Comparison of ENCODE assay signal across 8 mouse cellular contexts in the genomic region with DNA sequence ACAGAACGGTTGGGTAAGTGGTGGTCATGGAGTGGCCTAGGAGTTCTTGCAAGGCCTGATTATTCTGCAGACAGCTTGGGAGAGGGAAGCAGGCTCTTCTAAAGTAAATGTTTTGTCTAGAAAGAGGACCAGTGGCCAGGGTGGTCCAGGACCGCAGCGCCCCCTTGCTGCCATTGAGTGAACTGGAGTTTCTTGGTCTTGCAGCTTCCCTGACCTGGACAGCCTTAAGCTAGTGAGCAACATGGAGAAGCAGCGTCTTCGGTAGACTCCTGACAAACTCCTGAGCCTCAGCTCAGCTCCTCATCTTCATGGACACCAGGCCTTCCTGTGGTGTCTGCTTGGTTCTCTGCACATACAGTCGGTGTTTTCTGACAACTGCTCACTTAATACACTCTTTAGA.
DNase-seq lines count a peak whose midpoint lies in the region; ATAC-seq lines count a peak whose summit lies in the region.

No protein-coding gene starts in this region.

- ATAC-seq in CD4-positive, CD25-positive, alpha-beta regulatory T cell, adult 4 months, result no peak

- DNase-seq in CD4-positive, CD25-positive, alpha-beta regulatory T cell, adult 2 months (ENCODE audit: low read depth, low spot score), result peak; percentile 39
- DNase-seq in layer of hippocampus, adult 11-12 months (ENCODE audit: low spot score), result peak; percentile 16
- DNase-seq in layer of hippocampus, adult 9-10 months (ENCODE audit: low spot score), result no peak
- DNase-seq in adrenal gland, adult 2 months, result peak; percentile 5
- DNase-seq in kidney, adult 8-10 months, result peak; percentile 14 to 43
- DNase-seq in lung, postnatal 36 days, result peak; percentile 22
- peak; percentile 29 for DNase-seq in urinary bladder, postnatal 14 days (ENCODE audit: low spot score)
